Mouse (Mus musculus) neural tube, embryonic 13.5 days (tissue): Measurements from ENCODE around the gene Lrrc49. TPM values are rescaled to one million over a fixed set of nuclear protein-coding genes. Genes with fewer than 3 reads are reported as not detected.
A peak's percentile ranks its signal among the peaks of the same experiment; 100 is the strongest.

Source experiments
- ATAC-seq: fragments of 200-750 bp; cut with Nextera tagmentation; 2 replicates; pipeline ENCODE4 v1.8.0; 2017; ENCODE audit warnings: low read depth, mild to moderate bottlenecking, moderate TSS enrichment, moderate library complexity
- H3K27ac ChIP-seq: fragments of 300-500 bp; sonication (generic); replicated peaks from 2 replicates; pipeline ENCODE4 v1.5.1; 2015; ENCODE audit warnings: moderate library complexity, mild to moderate bottlenecking, inconsistent platforms
- H3K27me3 ChIP-seq: fragments of 300-500 bp; sonication (generic); 2 replicates; pipeline ENCODE4 v1.6.1; 2015; ENCODE audit warnings: mild to moderate bottlenecking, inconsistent platforms
- H3K36me3 ChIP-seq: fragments of 300-500 bp; sonication (generic); 2 replicates; pipeline ENCODE4 v1.6.1; 2015; ENCODE audit warnings: mild to moderate bottlenecking, inconsistent platforms
- H3K4me1 ChIP-seq: fragments of 300-500 bp; sonication (generic); replicated peaks from 2 replicates; pipeline ENCODE4 v1.6.1; 2015; ENCODE audit warnings: inconsistent platforms
- H3K4me2 ChIP-seq: fragments of 300-500 bp; sonication (generic); 2 replicates; pipeline ENCODE4 v1.6.1; 2015; ENCODE audit warnings: inconsistent platforms, mild to moderate bottlenecking, moderate library complexity
- H3K4me3 ChIP-seq: fragments of 300-500 bp; sonication (generic); 2 replicates; pipeline ENCODE4 v1.5.1; 2015; ENCODE audit warnings: mild to moderate bottlenecking, inconsistent platforms
- H3K9ac ChIP-seq: fragments of 300-500 bp; sonication (generic); 2 replicates; pipeline ENCODE4 v1.6.1; 2015; ENCODE audit warnings: moderate library complexity, mild to moderate bottlenecking, inconsistent platforms
- H3K9me3 ChIP-seq: fragments of 300-500 bp; sonication (generic); 2 replicates; pipeline ENCODE4 v1.6.1; 2016; ENCODE audit warnings: inconsistent platforms
- WGBS: fragments of 180-500 bp; shearing (Covaris S2); methylation state at CpG from one replicate; pipeline ENCODE4 v1.1.7; 2015; 5-methylcytosine and 5-hydroxymethylcytosine counted together
- polyA plus RNA-seq: library from polyadenylated mRNA; unstranded; fragments of >200 nt; fragmentation: Nextera tagmentation; extraction: Ambion mirVana; gene quantifications from 2 replicates; pipeline ENCODE4 v1.2.1, GENCODE M21; 2015

Lrrc49 gene
- polyA plus RNA-seq, 1 experiment from 2014 or later, result 68.2 TPM

DNA sequence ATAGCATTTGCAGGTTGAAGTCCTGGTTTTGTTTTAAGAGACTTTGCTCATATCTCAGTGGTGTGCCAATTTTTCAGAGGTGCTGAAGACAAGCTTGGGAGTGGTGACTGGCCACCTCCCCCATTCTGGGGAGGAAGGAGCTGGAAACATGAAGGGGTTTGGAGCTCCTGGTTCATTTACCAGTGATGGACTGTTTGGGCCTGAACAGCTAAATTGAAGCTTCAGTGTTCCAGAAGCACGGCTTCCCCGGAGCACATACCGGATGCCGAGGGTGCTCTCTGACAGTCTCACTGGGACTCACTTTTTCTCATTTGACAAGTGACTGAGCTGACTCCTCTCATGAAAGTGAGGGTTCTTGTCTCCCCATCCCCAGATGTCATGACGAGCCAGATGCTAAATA, 20.6 kb upstream of the Lrrc49 start:
- Histone ChIP-seq H3K36me3 (no peaks in the 10 kb centered on the region), H3K9ac (no peak overlapping the region), H3K4me2 (no peak overlapping the region), H3K9me3 (no peaks in the 10 kb centered on the region), H3K4me3 (no peak overlapping the region), H3K4me1 (peaks cover 12% of the 10 kb centered on the region), H3K27ac (no peak overlapping the region), H3K27me3 (peaks cover 5% of the 10 kb centered on the region)
- ATAC-seq, result no peak
- WGBS, result 89% methylated on average over 5 of the region's 5 CpGs

DNA sequence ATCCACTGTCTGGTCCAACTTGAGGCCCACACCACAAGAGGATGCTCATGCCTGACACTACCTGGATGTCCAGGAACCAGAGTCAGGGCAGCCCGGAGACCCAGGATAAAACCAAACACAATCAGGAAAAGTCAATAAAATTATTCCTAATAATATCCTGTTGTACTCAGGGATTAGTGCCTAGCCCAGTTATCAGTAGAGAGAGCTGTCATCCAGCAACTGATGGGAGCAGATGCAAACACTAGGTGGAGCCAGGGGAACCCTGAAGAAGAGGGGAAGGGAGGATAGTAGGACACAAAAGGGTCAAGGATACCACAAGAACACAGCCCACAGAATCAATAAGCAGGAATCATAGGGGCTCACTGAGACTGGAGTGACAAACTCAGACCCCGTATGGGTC, 19.6 kb upstream of the Lrrc49 start:
- H3K27me3 ChIP-seq, result peaks cover 3% of the 10 kb centered on the region; the same call in 1 of the 2 replicates
- H3K4me2 ChIP-seq, result no peak overlapping the region
- WGBS, result 94% methylated on average over 2 of the region's 2 CpGs
- no peak overlapping the region for H3K27ac ChIP-seq
- no peak overlapping the region for H3K9ac ChIP-seq
- no peaks in the 10 kb centered on the region for H3K36me3 ChIP-seq
- no peaks in the 10 kb centered on the region for H3K9me3 ChIP-seq
- H3K4me3 ChIP-seq, result no peak overlapping the region
- no peak for ATAC-seq
- peaks cover 4% of the 10 kb centered on the region; the same call in 1 of the 2 replicates for H3K4me1 ChIP-seq

DNA sequence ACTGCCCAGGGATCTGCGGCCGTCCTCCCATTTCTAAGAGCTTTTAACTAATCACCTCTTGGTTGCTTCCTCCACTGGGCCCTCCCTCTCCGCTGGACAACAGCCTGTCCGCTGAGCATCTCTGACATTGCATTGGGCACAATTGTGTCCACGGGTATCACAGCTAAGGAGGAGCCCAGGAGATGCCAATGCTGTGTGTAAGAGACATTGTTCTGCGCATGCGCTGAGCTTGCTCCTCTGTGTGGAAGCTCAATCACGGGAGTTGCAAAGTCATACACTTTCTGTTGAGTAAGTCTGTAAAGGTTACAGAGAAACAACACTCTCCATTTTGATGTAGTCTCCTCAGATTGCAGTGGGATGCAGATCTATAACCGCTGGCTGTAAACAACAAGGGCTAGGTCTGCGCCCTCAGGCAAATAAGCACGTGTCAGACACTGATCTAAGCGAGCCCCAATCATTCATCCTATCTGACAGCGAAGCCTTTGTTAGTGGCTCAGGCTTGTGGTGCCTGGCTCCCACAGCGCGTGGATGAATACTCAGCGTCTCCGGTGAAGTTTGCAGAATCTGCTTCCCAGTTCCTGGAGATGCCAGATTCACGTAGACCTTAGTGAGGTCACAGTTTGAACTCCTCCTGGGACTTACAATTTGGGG, 11.7 kb upstream of the Lrrc49 start:
- Histone ChIP-seq H3K27me3 (no peaks in the 10 kb centered on the region), H3K9me3 (no peaks in the 10 kb centered on the region), H3K27ac (no peak overlapping the region), H3K36me3 (no peaks in the 10 kb centered on the region), H3K4me1 (peaks cover 8% of the 10 kb centered on the region; the same call in 1 of the 2 replicates), H3K4me2 (no peak overlapping the region), H3K4me3 (no peak overlapping the region), H3K9ac (no peak overlapping the region)
- 51% methylated on average over 18 of the region's 18 CpGs for WGBS
- no peak for ATAC-seq

DNA sequence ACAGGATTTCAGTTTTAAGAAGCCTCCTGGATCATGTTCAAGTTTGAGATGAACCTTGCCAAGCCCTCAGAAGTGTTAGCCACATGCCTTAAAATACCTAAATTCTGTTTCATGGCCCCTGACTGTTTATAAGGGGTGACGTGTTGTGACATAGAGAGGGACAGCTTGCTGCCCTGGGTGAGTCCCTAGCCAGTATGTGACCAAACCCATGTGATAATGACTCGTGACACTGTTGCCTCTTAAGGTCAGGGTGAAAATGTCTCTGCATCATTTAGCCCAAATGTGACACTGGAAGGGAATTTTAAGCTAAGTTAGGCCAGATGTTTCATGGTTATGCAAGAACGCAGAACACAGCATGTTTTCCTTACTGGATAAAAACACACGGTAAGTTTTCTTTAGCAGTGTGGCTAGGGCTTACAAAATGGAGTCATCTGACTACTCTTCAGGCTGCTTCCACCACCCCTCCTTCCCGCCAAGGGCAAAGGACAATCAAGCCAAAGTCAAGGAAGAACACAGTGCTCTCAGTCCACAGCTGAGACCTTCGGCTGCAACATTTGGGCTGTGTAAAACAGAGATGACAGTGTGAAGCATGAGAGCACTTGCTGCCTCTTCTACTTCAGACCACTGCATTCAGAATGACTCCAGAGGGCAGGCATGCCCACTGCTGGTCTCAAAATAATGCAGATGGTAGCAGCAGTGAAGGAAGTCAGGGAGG, 8.5 kb upstream of the Lrrc49 start:
- WGBS, result 73% methylated on average over 6 of the region's 6 CpGs

DNA sequence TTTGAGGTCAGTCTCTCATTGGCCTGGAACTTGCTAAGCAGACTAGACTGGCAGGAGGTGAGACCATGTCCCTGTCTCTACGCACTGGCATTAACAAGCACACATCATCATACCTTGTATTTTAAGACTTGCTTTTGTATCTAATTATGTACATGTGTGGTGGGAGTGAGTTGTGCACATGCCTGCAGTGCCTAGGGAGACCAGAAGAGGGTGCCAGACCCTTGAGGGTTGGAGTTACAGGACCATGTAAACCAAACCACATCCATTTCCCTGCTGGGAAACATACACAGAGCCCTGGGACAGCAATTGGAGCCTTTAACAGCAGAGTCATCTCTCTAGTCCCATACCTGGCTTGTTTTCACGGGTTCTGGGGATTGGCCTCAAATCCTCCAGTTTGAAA, 6.0 kb upstream of the Lrrc49 start:
- H3K4me3 ChIP-seq, result no peak overlapping the region
- H3K36me3 ChIP-seq, result no peaks in the 10 kb centered on the region
- 56% methylated on average over 2 of the region's 2 CpGs for WGBS
- no peak overlapping the region for H3K9ac ChIP-seq
- no peak overlapping the region for H3K4me2 ChIP-seq
- no peak overlapping the region for H3K27ac ChIP-seq
- no peaks in the 10 kb centered on the region for H3K4me1 ChIP-seq
- no peaks in the 10 kb centered on the region for H3K9me3 ChIP-seq
- no peak for ATAC-seq
- no peaks in the 10 kb centered on the region; the same call in 1 of the 2 replicates for H3K27me3 ChIP-seq

More for the DNA sequence above, 8.5 kb upstream of the Lrrc49 start:
- Histone ChIP-seq H3K36me3 (no peaks in the 10 kb centered on the region), H3K9ac (no peak overlapping the region), H3K27me3 (no peaks in the 10 kb centered on the region; the same call in 1 of the 2 replicates), H3K4me3 (no peak overlapping the region), H3K27ac (no peak overlapping the region), H3K9me3 (no peaks in the 10 kb centered on the region), H3K4me2 (no peak overlapping the region), H3K4me1 (peaks cover 8% of the 10 kb centered on the region; the same call in 1 of the 2 replicates)
- ATAC-seq, result no peak

DNA sequence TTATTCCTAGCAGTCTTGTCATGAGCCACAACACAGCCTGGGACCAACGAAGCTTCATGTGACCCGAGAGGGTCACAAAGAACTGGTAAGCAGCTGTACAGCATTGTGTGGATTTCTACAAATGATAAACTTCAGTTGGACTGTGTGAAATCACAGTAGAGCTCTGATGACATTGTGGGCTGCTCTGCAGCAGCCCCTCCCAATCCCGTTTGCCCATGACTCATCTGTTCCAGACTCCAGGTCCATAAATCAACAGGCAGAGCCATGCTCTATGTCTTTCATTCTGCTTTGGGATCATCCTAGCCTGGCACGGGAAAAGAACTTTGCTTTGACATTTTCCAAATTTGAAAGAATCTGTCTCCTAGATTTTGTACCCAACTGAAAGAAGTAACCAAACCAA, 4.7 kb upstream of the Lrrc49 start:
- no peaks in the 10 kb centered on the region for H3K9me3 ChIP-seq
- H3K27me3 ChIP-seq, result no peaks in the 10 kb centered on the region; the same call in 1 of the 2 replicates
- 64% methylated on average over 4 of the region's 4 CpGs for WGBS
- H3K4me3 ChIP-seq, result no peak overlapping the region
- H3K36me3 ChIP-seq, result no peaks in the 10 kb centered on the region
- no peak overlapping the region for H3K4me2 ChIP-seq
- H3K4me1 ChIP-seq, result peaks cover 6% of the 10 kb centered on the region; the same call in 1 of the 2 replicates
- H3K9ac ChIP-seq, result no peak overlapping the region
- ATAC-seq, result no peak
- no peak overlapping the region for H3K27ac ChIP-seq

DNA sequence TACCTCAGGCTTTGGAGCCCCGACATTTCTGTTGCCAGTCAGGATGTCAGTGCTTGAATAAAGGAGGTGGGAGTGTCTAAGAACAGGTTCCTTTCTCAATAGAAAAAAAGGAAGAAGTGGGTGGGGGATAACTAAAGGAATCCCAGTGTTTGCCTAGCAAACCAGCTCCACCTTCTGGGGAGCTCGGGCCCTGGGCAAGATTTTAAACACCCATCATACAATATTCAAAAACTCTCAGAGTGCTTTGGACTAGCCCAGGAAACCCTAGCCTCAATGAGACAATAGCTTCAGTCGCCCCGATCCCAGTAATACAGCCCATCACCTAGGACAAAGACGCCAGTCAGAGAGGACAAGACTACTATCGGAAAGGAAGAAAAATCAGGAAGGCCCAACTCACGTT, 543 bp downstream of the Lrrc49 start:
- Histone ChIP-seq H3K36me3 (peaks cover 24% of the 10 kb centered on the region), H3K4me3 (peak overlapping the region; percentile 63), H3K4me1 (peaks cover 24% of the 10 kb centered on the region), H3K9ac (peak overlapping the region; percentile 79), H3K27me3 (no peaks in the 10 kb centered on the region), H3K27ac (peak overlapping the region; percentile 97), H3K9me3 (no peaks in the 10 kb centered on the region), H3K4me2 (peak overlapping the region; percentile 57)
- under 1% methylated on average over 7 of the region's 7 CpGs for whole genome bisulfite sequencing
- peak; percentile 77 for ATAC-seq

DNA sequence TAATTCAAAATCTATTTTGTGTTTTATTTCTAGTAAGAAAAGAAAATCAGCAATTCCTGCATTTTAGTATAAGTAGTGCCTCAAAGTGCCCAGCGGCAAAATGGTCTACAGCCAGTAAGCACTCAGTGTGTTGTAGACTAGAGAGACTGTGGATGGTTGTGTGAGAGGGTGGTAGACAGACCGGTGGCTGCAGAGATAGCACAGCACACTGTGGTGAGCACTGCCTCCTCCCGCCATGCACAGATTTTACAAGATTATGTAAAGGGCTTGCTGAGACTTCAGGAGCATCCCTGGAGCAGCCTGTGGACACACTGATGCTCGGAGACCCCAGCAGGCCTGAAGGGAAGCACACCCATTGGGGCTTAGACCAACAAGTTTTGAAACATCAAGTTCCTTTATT, 5.2 kb downstream of the Lrrc49 start:
- no peaks in the 10 kb centered on the region for H3K27me3 ChIP-seq
- WGBS, result 96% methylated on average over 4 of the region's 4 CpGs
- no peak overlapping the region for H3K4me3 ChIP-seq
- no peak for ATAC-seq
- H3K27ac ChIP-seq, result no peak overlapping the region
- H3K9me3 ChIP-seq, result no peaks in the 10 kb centered on the region
- H3K36me3 ChIP-seq, result peaks cover 67% of the 10 kb centered on the region
- peaks cover 18% of the 10 kb centered on the region for H3K4me1 ChIP-seq
- no peak overlapping the region for H3K9ac ChIP-seq
- H3K4me2 ChIP-seq, result no peak overlapping the region

DNA sequence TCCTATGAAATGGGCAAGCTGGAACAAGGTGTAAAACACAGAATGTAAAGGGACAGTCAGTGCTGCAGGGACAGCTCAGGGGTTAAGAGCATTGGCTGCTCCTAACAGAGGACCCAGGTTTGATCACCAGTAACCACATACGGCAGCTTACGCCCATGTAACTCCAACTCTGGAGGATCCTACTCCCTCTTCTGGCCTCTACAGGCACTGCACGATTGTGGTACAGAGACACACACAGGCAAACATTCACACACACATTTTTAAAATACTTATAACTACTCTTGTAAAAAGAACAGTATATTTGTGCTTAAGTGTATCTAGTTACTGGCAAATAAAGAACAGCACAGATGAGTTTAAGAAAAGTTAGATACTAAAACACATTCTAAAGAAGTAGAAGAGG, 7.0 kb downstream of the Lrrc49 start:
- Histone ChIP-seq H3K36me3 (peaks cover 84% of the 10 kb centered on the region), H3K9ac (no peak overlapping the region), H3K27me3 (no peaks in the 10 kb centered on the region), H3K4me3 (no peak overlapping the region), H3K4me2 (no peak overlapping the region), H3K27ac (no peak overlapping the region), H3K9me3 (no peaks in the 10 kb centered on the region), H3K4me1 (peaks cover 13% of the 10 kb centered on the region)
- WGBS, result 88% methylated on average over 3 of the region's 3 CpGs
- ATAC-seq, result no peak

DNA sequence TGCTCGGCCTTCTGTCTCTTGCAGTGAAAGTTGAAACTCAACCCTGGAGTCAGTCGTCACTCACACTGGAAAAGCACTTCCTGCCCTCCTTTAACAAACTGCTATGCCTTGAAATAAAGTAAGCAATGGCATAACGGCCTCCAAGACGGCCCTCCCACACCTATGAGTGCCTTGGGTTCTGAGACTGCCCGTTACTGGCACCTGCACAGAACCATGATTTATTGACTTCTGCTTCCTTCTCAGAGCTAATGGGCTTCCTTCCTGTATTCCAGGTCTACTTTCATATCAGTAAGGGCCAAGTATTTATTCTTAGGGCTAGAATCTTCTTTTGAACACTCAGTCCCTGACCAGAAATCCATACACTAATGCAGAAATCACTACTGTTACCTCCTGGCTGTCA, 9.0 kb downstream of the Lrrc49 start:
- ATAC-seq, result no peak
- Histone ChIP-seq H3K4me2 (no peak overlapping the region), H3K36me3 (peaks cover 88% of the 10 kb centered on the region), H3K9ac (no peak overlapping the region), H3K27me3 (no peaks in the 10 kb centered on the region), H3K4me3 (no peak overlapping the region), H3K9me3 (no peaks in the 10 kb centered on the region), H3K27ac (no peak overlapping the region), H3K4me1 (no peaks in the 10 kb centered on the region)
- WGBS, result 84% methylated on average over 5 of the region's 5 CpGs

DNA sequence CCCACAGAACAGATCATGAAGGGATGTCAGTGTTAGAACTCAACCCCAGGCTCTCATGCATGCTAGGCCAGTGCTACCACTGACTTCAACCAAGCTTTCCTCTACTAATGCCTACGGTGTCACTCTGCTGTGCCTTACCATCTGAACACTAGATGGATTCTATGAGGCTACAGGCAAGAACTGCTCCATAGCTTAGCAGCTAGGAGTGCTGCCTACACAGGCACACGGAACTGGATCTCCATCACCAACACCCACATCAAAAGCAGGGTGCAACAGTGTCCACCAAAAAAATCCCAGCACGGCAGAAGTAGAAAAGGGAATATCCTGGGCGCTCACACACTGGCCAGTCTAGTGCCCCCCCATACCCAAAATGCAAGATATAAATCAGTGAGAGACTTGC, 11.5 kb downstream of the Lrrc49 start:
- Histone ChIP-seq H3K27me3 (no peaks in the 10 kb centered on the region), H3K36me3 (peaks cover 87% of the 10 kb centered on the region), H3K27ac (no peak overlapping the region), H3K4me1 (no peaks in the 10 kb centered on the region), H3K9me3 (no peaks in the 10 kb centered on the region), H3K9ac (no peak overlapping the region), H3K4me2 (no peak overlapping the region), H3K4me3 (no peak overlapping the region)
- 93% methylated on average over 4 of the region's 4 CpGs for WGBS
- no peak for ATAC-seq

DNA sequence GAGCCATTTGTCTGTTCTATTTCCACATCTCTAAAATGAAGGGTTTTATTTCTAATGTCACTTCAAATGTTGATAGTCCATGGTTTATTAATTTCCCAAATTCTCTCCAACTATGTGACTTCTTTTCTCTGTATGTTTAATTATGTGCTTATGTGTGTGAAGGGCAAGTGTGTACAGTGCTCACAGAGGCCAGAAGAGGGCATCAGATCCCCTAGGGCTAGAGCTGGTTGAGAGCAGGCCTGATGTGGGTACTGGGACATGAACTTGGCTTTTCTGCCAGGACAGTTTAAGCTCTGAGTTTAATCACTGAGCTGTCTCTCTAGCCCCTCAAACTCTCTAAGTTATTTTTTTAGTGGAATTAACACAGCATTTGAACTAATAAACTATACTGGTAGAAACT, 13.2 kb downstream of the Lrrc49 start:
- H3K4me1 ChIP-seq, result no peaks in the 10 kb centered on the region
- H3K27me3 ChIP-seq, result no peaks in the 10 kb centered on the region
- H3K4me2 ChIP-seq, result no peak overlapping the region
- no peaks in the 10 kb centered on the region for H3K9me3 ChIP-seq
- no peak overlapping the region for H3K4me3 ChIP-seq
- no peak overlapping the region for H3K9ac ChIP-seq
- H3K36me3 ChIP-seq, result peaks cover 89% of the 10 kb centered on the region
- H3K27ac ChIP-seq, result no peak overlapping the region
- no peak for ATAC-seq
